Mouse (Mus musculus): ENCODE results near the gene Phkb. TPM values are rescaled to one million over a fixed set of nuclear protein-coding genes. Genes with fewer than 3 reads are reported as not detected.

Gene Phkb
- polyA plus RNA-seq, 2 experiments, result 30.9 to 53.2 TPM

GRCm38 (mm10) chr8:85944820-85945219 lies 104.1 kb downstream of the Phkb start:
- WGBS, result 95% methylated on average over 5 of the region's 5 CpGs
- no peak overlapping the region for H3K27ac ChIP-seq (replicated peaks; ENCODE audit: low read depth, low read length)
- TF ChIP-seq POLR2A (IDR thresholded peaks at IDR 0.05; ENCODE audit: borderline replicate concordance, extremely low read depth, insufficient read depth, insufficient read length), result no peak
- no peaks in the 10 kb centered on the region for H3K4me1 ChIP-seq (ENCODE audit: control insufficient read depth, insufficient read depth, low read length)
- no peaks in the 10 kb centered on the region for H3K27me3 ChIP-seq (ENCODE audit: control insufficient read depth, insufficient read depth, low read length)
- no peaks in the 10 kb centered on the region for H3K9me3 ChIP-seq (ENCODE audit: control insufficient read depth, low read length)
- H3K36me3 ChIP-seq (ENCODE audit: control insufficient read depth, insufficient read depth, low read length), result peaks cover 24% of the 10 kb centered on the region
- no peak overlapping the region for H3K4me3 ChIP-seq (replicated peaks; ENCODE audit: low read length)
- DNase-seq (ENCODE audit: low spot score) (no peak), ATAC-seq (ENCODE audit: low FRiP score, low read depth) (no peak)
- no peak overlapping the region for H3K9ac ChIP-seq (ENCODE audit: low read depth, low read length, severe bottlenecking)
- no peak overlapping the region for H3K4me2 ChIP-seq (replicated peaks; ENCODE audit: low read depth, low read length, severe bottlenecking)

- H3K4me3 ChIP-seq (replicated peaks; ENCODE audit: low read length), result no peak overlapping the region
- DNase-seq (ENCODE audit: low spot score) (no peak), ATAC-seq (ENCODE audit: low FRiP score, low read depth) (no peak)
- 92% methylated on average over 2 of the region's 2 CpGs for WGBS
- no peak overlapping the region for H3K9ac ChIP-seq (ENCODE audit: low read depth, low read length, severe bottlenecking)
- no peaks in the 10 kb centered on the region for H3K4me1 ChIP-seq (ENCODE audit: control insufficient read depth, insufficient read depth, low read length)
- peaks cover 10% of the 10 kb centered on the region; the same call in 1 of the 2 replicates for H3K36me3 ChIP-seq (ENCODE audit: control insufficient read depth, insufficient read depth, low read length)
- no peak overlapping the region for H3K27ac ChIP-seq (replicated peaks; ENCODE audit: low read depth, low read length)
- no peak for TF ChIP-seq POLR2A (IDR thresholded peaks at IDR 0.05; ENCODE audit: borderline replicate concordance, extremely low read depth, insufficient read depth, insufficient read length)
- H3K9me3 ChIP-seq (ENCODE audit: control insufficient read depth, low read length), result no peaks in the 10 kb centered on the region
- H3K4me2 ChIP-seq (replicated peaks; ENCODE audit: low read depth, low read length, severe bottlenecking), result no peak overlapping the region
- no peaks in the 10 kb centered on the region for H3K27me3 ChIP-seq (ENCODE audit: control insufficient read depth, insufficient read depth, low read length)
These were observed 117.6 kb downstream of the Phkb start for GRCm38 (mm10) chr8:85958391-85958790.

GRCm38 (mm10) chr8:85959880-85960279 lies 119.1 kb downstream of the Phkb start:
- no peaks in the 10 kb centered on the region for H3K27me3 ChIP-seq (ENCODE audit: control insufficient read depth, insufficient read depth, low read length)
- ATAC-seq (ENCODE audit: low FRiP score, low read depth) (no peak), DNase-seq (ENCODE audit: low spot score) (no peak)
- peaks cover 10% of the 10 kb centered on the region; the same call in 1 of the 2 replicates for H3K36me3 ChIP-seq (ENCODE audit: control insufficient read depth, insufficient read depth, low read length)
- no peak for TF ChIP-seq POLR2A (IDR thresholded peaks at IDR 0.05; ENCODE audit: borderline replicate concordance, extremely low read depth, insufficient read depth, insufficient read length)
- H3K4me2 ChIP-seq (replicated peaks; ENCODE audit: low read depth, low read length, severe bottlenecking), result no peak overlapping the region
- H3K9ac ChIP-seq (ENCODE audit: low read depth, low read length, severe bottlenecking), result no peak overlapping the region
- no peak overlapping the region for H3K27ac ChIP-seq (replicated peaks; ENCODE audit: low read depth, low read length)
- no peaks in the 10 kb centered on the region for H3K9me3 ChIP-seq (ENCODE audit: control insufficient read depth, low read length)
- H3K4me1 ChIP-seq (ENCODE audit: control insufficient read depth, insufficient read depth, low read length), result no peaks in the 10 kb centered on the region
- H3K4me3 ChIP-seq (replicated peaks; ENCODE audit: low read length), result no peak overlapping the region
- WGBS, result 88% methylated on average over 4 of the region's 4 CpGs

DNA sequence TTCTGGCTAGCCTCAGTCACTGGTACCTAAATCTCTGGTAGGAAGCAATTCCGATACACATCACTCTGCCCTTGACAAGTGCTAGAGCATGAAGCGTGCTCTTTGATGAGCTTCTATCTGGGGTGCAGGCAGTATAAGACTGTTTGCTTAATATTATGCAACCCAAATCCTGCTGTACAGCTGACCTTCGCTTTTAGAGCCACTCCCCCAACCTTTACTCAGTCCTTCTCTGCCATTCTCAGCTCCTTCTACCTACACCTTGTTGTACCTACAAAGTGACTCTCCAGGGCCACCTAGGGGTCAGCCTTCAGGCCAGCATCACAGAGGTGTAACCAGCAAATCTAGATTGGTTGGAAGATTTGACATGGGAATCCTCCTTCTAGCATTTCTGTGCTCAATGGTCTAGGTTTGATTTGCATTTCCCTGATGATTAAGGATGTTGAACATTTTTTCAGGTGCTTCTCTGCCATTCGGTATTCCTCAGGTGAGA lies 136.9 kb downstream of the Phkb start:
- H3K9ac ChIP-seq (ENCODE audit: low read depth, low read length, severe bottlenecking), result no peak overlapping the region
- peaks cover 2% of the 10 kb centered on the region; the same call in 1 of the 2 replicates for H3K36me3 ChIP-seq (ENCODE audit: control insufficient read depth, insufficient read depth, low read length)
- H3K4me3 ChIP-seq (replicated peaks; ENCODE audit: low read length), result no peak overlapping the region
- ATAC-seq (ENCODE audit: low FRiP score, low read depth), result no peak
- no peaks in the 10 kb centered on the region for H3K27me3 ChIP-seq (ENCODE audit: control insufficient read depth, insufficient read depth, low read length)
- no peak for TF ChIP-seq POLR2A (IDR thresholded peaks at IDR 0.05; ENCODE audit: borderline replicate concordance, extremely low read depth, insufficient read depth, insufficient read length)
- no peaks in the 10 kb centered on the region for H3K4me1 ChIP-seq (ENCODE audit: control insufficient read depth, insufficient read depth, low read length)
- no peak overlapping the region for H3K27ac ChIP-seq (replicated peaks; ENCODE audit: low read depth, low read length)
- 93% methylated on average over 4 of the region's 4 CpGs for WGBS
- no peaks in the 10 kb centered on the region for H3K9me3 ChIP-seq (ENCODE audit: control insufficient read depth, low read length)
- no peak for DNase-seq (ENCODE audit: low spot score)
- H3K4me2 ChIP-seq (replicated peaks; ENCODE audit: low read depth, low read length, severe bottlenecking), result no peak overlapping the region

DNA sequence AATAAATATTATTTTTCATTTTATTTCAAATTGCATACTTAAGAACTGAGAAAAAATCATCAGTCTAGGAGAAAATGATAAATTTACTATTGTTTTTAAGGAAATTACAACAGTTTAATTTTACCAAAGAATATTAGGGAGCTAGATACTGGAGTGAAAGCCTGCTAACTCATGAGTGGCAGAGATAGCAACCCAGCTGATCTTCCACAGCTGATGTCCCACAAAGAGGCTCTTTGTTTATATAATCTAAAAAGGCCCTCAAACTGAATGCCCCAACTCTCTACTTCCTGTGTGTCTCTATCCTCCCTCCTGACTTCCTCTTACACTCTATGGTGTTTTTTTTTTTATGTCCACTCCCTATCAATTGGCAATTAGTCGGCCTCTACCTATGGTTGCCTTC lies 152.2 kb downstream of the Phkb start:
- no peak for ATAC-seq (ENCODE audit: low FRiP score, low read depth)
- no peak overlapping the region for H3K4me2 ChIP-seq (replicated peaks; ENCODE audit: low read depth, low read length, severe bottlenecking)
- no peak overlapping the region for H3K4me3 ChIP-seq (replicated peaks; ENCODE audit: low read length)
- H3K9me3 ChIP-seq (ENCODE audit: control insufficient read depth, low read length), result no peaks in the 10 kb centered on the region
- no peaks in the 10 kb centered on the region for H3K36me3 ChIP-seq (ENCODE audit: control insufficient read depth, insufficient read depth, low read length)
- no peak overlapping the region for H3K27ac ChIP-seq (replicated peaks; ENCODE audit: low read depth, low read length)
- WGBS, result 86% methylated on average over 1 of the region's 1 CpGs
- H3K9ac ChIP-seq (ENCODE audit: low read depth, low read length, severe bottlenecking), result no peak overlapping the region
- H3K27me3 ChIP-seq (ENCODE audit: control insufficient read depth, insufficient read depth, low read length), result no peaks in the 10 kb centered on the region
- no peaks in the 10 kb centered on the region for H3K4me1 ChIP-seq (ENCODE audit: control insufficient read depth, insufficient read depth, low read length)
- DNase-seq (ENCODE audit: low spot score), result no peak
- no peak for TF ChIP-seq POLR2A (IDR thresholded peaks at IDR 0.05; ENCODE audit: borderline replicate concordance, extremely low read depth, insufficient read depth, insufficient read length)

- no peak for ATAC-seq (ENCODE audit: low FRiP score, low read depth)
- Histone ChIP-seq H3K9ac (ENCODE audit: low read depth, low read length, severe bottlenecking) (no peak overlapping the region), H3K27ac (replicated peaks; ENCODE audit: low read depth, low read length) (no peak overlapping the region), H3K4me3 (replicated peaks; ENCODE audit: low read length) (no peak overlapping the region), H3K4me2 (replicated peaks; ENCODE audit: low read depth, low read length, severe bottlenecking) (no peak overlapping the region), H3K27me3 (ENCODE audit: control insufficient read depth, insufficient read depth, low read length) (no peaks in the 10 kb centered on the region), H3K4me1 (ENCODE audit: control insufficient read depth, insufficient read depth, low read length) (no peaks in the 10 kb centered on the region), H3K9me3 (ENCODE audit: control insufficient read depth, low read length) (no peaks in the 10 kb centered on the region), H3K36me3 (ENCODE audit: control insufficient read depth, insufficient read depth, low read length) (no peaks in the 10 kb centered on the region)
- DNase-seq (ENCODE audit: low spot score), result no peak
- TF ChIP-seq POLR2A (IDR thresholded peaks at IDR 0.05; ENCODE audit: borderline replicate concordance, extremely low read depth, insufficient read depth, insufficient read length), result no peak
- WGBS, result 97% methylated on average over 1 of the region's 1 CpGs
These were observed 152.9 kb downstream of the Phkb start for GRCm38 (mm10) chr8:85993661-85994060.

All from limb, embryonic 14.5 days (tissue).